Mouse (Mus musculus) stomach, embryonic 16.5 days (tissue): ENCODE results near the gene Lrrc74b. TPM values are rescaled to one million over a fixed set of nuclear protein-coding genes. Genes with fewer than 3 reads are reported as not detected.
A peak's percentile ranks its signal among the peaks of the same experiment; 100 is the strongest.

Source experiments
- ATAC-seq: fragments of 200-750 bp; cut with Nextera tagmentation; 2 replicates; pipeline ENCODE4 v1.8.0; 2017; ENCODE audit warnings: moderate number of reproducible peaks, moderate TSS enrichment; ENCODE audit not compliant: insufficient read depth, low FRiP score
- H3K27ac ChIP-seq: fragments of 300-500 bp; sonication (generic); 2 replicates; pipeline ENCODE4 v1.5.1; 2014; ENCODE audit warnings: low read length
- H3K27me3 ChIP-seq: fragments of 300-500 bp; sonication (generic); 2 replicates; pipeline ENCODE4 v1.6.1; 2014; ENCODE audit warnings: low read length, control low read depth, mixed read lengths; ENCODE audit not compliant: control insufficient read depth, insufficient read depth
- H3K36me3 ChIP-seq: fragments of 300-500 bp; sonication (generic); 2 replicates; pipeline ENCODE4 v1.6.1; 2014; ENCODE audit warnings: low read length; ENCODE audit not compliant: control insufficient read depth, insufficient read depth
- H3K4me1 ChIP-seq: fragments of 300-500 bp; sonication (generic); 2 replicates; pipeline ENCODE4 v1.6.1; 2014; ENCODE audit warnings: low read length, control low read depth, mixed read lengths; ENCODE audit not compliant: control insufficient read depth, insufficient read depth
- H3K4me2 ChIP-seq: fragments of 300-500 bp; sonication (generic); 2 replicates; pipeline ENCODE4 v1.6.1; 2014; ENCODE audit warnings: low read depth, low read length, mixed read lengths
- H3K4me3 ChIP-seq: fragments of 300-500 bp; sonication (generic); replicated peaks from 2 replicates; pipeline ENCODE4 v1.5.1; 2014; ENCODE audit warnings: mild to moderate bottlenecking, low read length
- H3K9ac ChIP-seq: fragments of 300-500 bp; sonication (generic); 2 replicates; pipeline ENCODE4 v1.6.1; 2014; ENCODE audit warnings: low read length
- H3K9me3 ChIP-seq: fragments of 300-500 bp; sonication (generic); replicated peaks from 2 replicates; pipeline ENCODE4 v1.6.1; 2016; ENCODE audit warnings: low read length, control low read depth; ENCODE audit not compliant: control insufficient read depth
- WGBS: fragments of 180-500 bp; shearing (Covaris S2); extraction: QIAGEN DNeasy Blood & Tissue Kit; methylation state at CpG from one replicate; pipeline ENCODE4 v1.1.7; 2014; 5-methylcytosine and 5-hydroxymethylcytosine counted together
- polyA plus RNA-seq: library from polyadenylated mRNA; unstranded; fragments of >200 nt; fragmentation: Nextera tagmentation; extraction: Ambion mirVana; gene quantifications from 2 replicates; pipeline ENCODE4 v1.2.1, GENCODE M21; 2015

The Lrrc74b gene
- polyA plus RNA-seq, 1 experiment from 2014 or later = 0.34 TPM

GRCm38 (mm10) chr16:17532271-17532670 is 28.8 kb downstream of the Lrrc74b start:
- no peaks in the 10 kb centered on the region for H3K9me3 ChIP-seq

DNA sequence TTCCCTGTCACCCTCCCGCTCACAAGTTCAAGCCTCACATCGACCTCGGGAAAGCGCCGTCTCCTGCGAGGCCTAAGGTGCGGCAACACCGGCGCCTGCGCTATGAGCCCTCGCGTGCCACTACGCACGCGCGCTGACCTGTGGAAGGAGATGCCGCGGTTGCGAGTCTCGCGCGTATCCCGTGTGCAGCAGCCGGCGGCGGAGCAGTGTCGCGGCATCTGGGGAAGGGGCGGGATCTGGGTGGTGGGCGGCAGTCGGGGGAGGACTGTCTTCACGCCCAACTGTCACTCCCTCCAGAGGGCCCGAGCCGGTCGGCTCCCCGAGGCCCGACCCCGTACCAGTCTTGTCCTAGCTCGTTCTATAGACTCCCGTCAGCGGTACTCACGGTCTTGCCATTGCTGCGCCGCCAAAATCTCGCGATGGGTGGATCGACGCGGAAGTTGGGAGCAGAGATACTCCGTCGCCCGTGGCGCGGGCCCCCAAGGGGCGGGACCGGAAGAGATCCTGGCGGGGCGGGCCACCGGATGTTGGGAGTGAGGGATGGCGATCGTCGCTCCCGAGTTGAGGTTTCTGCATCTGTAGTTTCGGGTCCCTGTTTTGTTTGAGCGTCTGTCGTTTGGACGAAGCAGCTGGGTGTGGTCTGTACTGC is 30.3 kb downstream of the Lrrc74b start, which contains the start of gene Thap7:
Gene Thap7, minus strand, starts transcription at position 497 of the 649 bp plus-strand sequence.
- peak within 1 kb of the TSS; percentile 99 for H3K27ac ChIP-seq
- H3K4me1 ChIP-seq = peaks cover 18% of the 10 kb centered on the region
- peaks cover 6% of the 10 kb centered on the region; the same call in 1 of the 2 replicates for H3K36me3 ChIP-seq
- no peaks in the 10 kb centered on the region for H3K9me3 ChIP-seq
- ATAC-seq = peak; percentile 96
- peak within 1 kb of the TSS; percentile 78 for H3K4me3 ChIP-seq
- peak within 1 kb of the TSS; percentile 85 for H3K9ac ChIP-seq
- no peaks in the 10 kb centered on the region for H3K27me3 ChIP-seq
- WGBS = under 1% methylated on average over 67 of the region's 67 CpGs
- peak within 1 kb of the TSS; percentile 89 for H3K4me2 ChIP-seq

More at GRCm38 (mm10) chr16:17532271-17532670, 28.8 kb downstream of the Lrrc74b start:
- Histone ChIP-seq H3K4me2 (no peak overlapping the region), H3K27ac (no peak overlapping the region), H3K9ac (0 out of 2 replicates have a peak overlapping the region, but pooled peaks have one; percentile 85), H3K4me1 (peaks cover 18% of the 10 kb centered on the region), H3K27me3 (no peaks in the 10 kb centered on the region), H3K4me3 (no peak overlapping the region), H3K36me3 (peaks cover 3% of the 10 kb centered on the region; the same call in 1 of the 2 replicates)
- WGBS = 61% methylated on average over 4 of the region's 4 CpGs
- ATAC-seq = no peak

- H3K27me3 ChIP-seq = no peaks in the 10 kb centered on the region
- WGBS = 12% methylated on average over 17 of the region's 17 CpGs
- peak overlapping the region; percentile 78 for H3K4me3 ChIP-seq
- no peak for ATAC-seq
- H3K36me3 ChIP-seq = peaks cover 6% of the 10 kb centered on the region; the same call in 1 of the 2 replicates
- H3K4me1 ChIP-seq = peaks cover 18% of the 10 kb centered on the region
- peak overlapping the region; percentile 85 for H3K9ac ChIP-seq
- H3K4me2 ChIP-seq = peak overlapping the region; percentile 89
- peak overlapping the region; percentile 99 for H3K27ac ChIP-seq
- no peaks in the 10 kb centered on the region for H3K9me3 ChIP-seq
Observed at GRCm38 (mm10) chr16:17529981-17530586, 31.0 kb downstream of the Lrrc74b start.

DNA sequence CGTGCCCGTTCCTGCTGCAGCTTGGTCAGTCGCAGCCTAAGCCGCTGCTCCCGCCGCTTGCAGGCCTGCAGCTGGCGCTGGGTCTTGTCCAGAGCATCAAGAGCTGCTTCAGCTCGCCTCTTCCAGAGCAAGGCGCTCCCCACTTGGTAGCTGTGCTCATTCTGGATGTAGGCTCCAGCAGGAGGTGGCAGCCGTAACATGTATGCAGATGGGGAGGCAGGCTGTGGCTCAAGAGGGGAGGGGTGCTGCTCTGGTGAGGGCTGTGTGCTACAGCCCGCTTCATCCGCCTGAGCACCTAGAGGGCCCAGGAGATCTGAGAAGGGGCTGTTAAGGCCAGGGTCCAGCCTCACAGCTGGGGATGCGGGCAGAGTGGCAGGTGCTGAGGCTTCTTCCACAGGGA is 32.8 kb downstream of the Lrrc74b start:
- Histone ChIP-seq H3K4me1 (peaks cover 18% of the 10 kb centered on the region), H3K9me3 (no peaks in the 10 kb centered on the region), H3K27me3 (no peaks in the 10 kb centered on the region), H3K4me3 (no peak overlapping the region), H3K27ac (no peak overlapping the region), H3K4me2 (no peak overlapping the region), H3K9ac (no peak overlapping the region), H3K36me3 (peaks cover 12% of the 10 kb centered on the region)
- ATAC-seq = no peak
- 86% methylated on average over 13 of the region's 13 CpGs for WGBS

GRCm38 (mm10) chr16:17527606-17528005 is 33.4 kb downstream of the Lrrc74b start:
- Histone ChIP-seq H3K4me2 (no peak overlapping the region), H3K9ac (no peak overlapping the region), H3K4me3 (no peak overlapping the region), H3K9me3 (no peaks in the 10 kb centered on the region), H3K36me3 (peaks cover 16% of the 10 kb centered on the region), H3K27me3 (no peaks in the 10 kb centered on the region), H3K4me1 (peaks cover 18% of the 10 kb centered on the region), H3K27ac (no peak overlapping the region)
- ATAC-seq = no peak

GRCm38 (mm10) chr16:17526223-17526622 is 34.8 kb downstream of the Lrrc74b start:
- Histone ChIP-seq H3K27ac (no peak overlapping the region), H3K4me3 (no peak overlapping the region), H3K36me3 (peaks cover 27% of the 10 kb centered on the region), H3K27me3 (no peaks in the 10 kb centered on the region), H3K9me3 (no peaks in the 10 kb centered on the region), H3K9ac (no peak overlapping the region), H3K4me1 (peaks cover 11% of the 10 kb centered on the region), H3K4me2 (no peak overlapping the region)
- no peak for ATAC-seq
- WGBS = 89% methylated on average over 6 of the region's 6 CpGs

- H3K27ac ChIP-seq = no peak overlapping the region
- no peak for ATAC-seq
- no peak overlapping the region for H3K4me3 ChIP-seq
- H3K9me3 ChIP-seq = no peaks in the 10 kb centered on the region
- no peak overlapping the region for H3K9ac ChIP-seq
- peaks cover 11% of the 10 kb centered on the region for H3K4me1 ChIP-seq
- H3K4me2 ChIP-seq = no peak overlapping the region
- H3K36me3 ChIP-seq = peaks cover 33% of the 10 kb centered on the region
- 81% methylated on average over 3 of the region's 3 CpGs for WGBS
- H3K27me3 ChIP-seq = no peaks in the 10 kb centered on the region
Observed at GRCm38 (mm10) chr16:17525524-17525923, 35.5 kb downstream of the Lrrc74b start.

- WGBS = 91% methylated on average over 11 of the region's 11 CpGs
- peaks cover 33% of the 10 kb centered on the region for H3K36me3 ChIP-seq
- no peak for ATAC-seq
Observed at GRCm38 (mm10) chr16:17524156-17524555, 36.9 kb downstream of the Lrrc74b start.

GRCm38 (mm10) chr16:17518910-17519309 is 42.1 kb downstream of the Lrrc74b start:
- H3K27me3 ChIP-seq = no peaks in the 10 kb centered on the region
- peaks cover 43% of the 10 kb centered on the region for H3K36me3 ChIP-seq
- H3K9me3 ChIP-seq = no peaks in the 10 kb centered on the region
- H3K27ac ChIP-seq = no peak overlapping the region
- WGBS = 74% methylated on average over 2 of the region's 2 CpGs
- no peak overlapping the region for H3K4me3 ChIP-seq
- H3K4me2 ChIP-seq = no peak overlapping the region
- H3K9ac ChIP-seq = no peak overlapping the region
- ATAC-seq = no peak
- H3K4me1 ChIP-seq = no peaks in the 10 kb centered on the region

More at GRCm38 (mm10) chr16:17524156-17524555, 36.9 kb downstream of the Lrrc74b start:
- H3K9me3 ChIP-seq = no peaks in the 10 kb centered on the region
- no peak overlapping the region for H3K27ac ChIP-seq
- no peaks in the 10 kb centered on the region for H3K27me3 ChIP-seq
- no peak overlapping the region for H3K4me3 ChIP-seq
- peaks cover 2% of the 10 kb centered on the region; the same call in 1 of the 2 replicates for H3K4me1 ChIP-seq
- no peak overlapping the region for H3K9ac ChIP-seq
- H3K4me2 ChIP-seq = no peak overlapping the region
